Mouse (Mus musculus) embryonic stem cell, embryonic (primary cell): ENCODE measurements around the gene Fopnl.

Experiments used
- CTCF ChIA-PET, 4 experiments: fragments of 300-600 bp in 2 of 4; fragments of 350-600 bp in 2 of 4; sonication (Branson Sonifier 250); formaldehyde crosslinking; loops; one replicate each; lab custom pipeline; 2022; ENCODE audit warnings: inconsistent platforms in 2 of 4; lab: Charles Lee
- POLR2A ChIA-PET, 4 experiments: fragments of 300-600 bp in 2 of 4; fragments of 350-600 bp in 2 of 4; sonication (Branson Sonifier 250); formaldehyde crosslinking; loops; one replicate each; lab custom pipeline; 2022; ENCODE audit warnings: antibody characterized with exemption in 4 of 4, inconsistent platforms in 1 of 4; lab: Charles Lee

Gene Fopnl

DNA sequence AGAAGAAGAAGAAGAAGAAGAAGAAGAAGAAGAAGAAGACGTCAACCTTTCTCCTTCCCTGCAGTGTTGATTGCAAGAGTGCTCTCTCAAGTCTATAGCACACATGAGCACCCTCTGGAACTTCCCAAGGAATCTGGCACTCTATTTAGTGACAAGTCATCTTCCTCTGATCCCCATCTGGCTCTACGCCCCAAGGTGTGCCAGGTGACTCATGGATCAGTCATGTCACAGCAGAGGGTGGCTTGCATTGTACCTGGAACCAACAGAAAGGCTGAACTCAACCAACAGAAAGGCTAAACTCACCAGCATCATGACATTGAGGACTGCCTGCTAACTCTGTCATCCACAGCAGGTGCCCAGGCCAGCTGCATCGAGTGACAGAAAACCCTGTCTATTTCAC, 2.5 kb upstream of the Fopnl start:
- ChIA-PET CTCF (no interaction called here), POLR2A (interaction anchor here in 1 of 4 experiments (1.6 to 2.4 kb wide), 2 partner anchors 41 to 52 kb away, joined by 6 to 7 read pairs; partner anchors contain the start of gene Abcc1)

DNA sequence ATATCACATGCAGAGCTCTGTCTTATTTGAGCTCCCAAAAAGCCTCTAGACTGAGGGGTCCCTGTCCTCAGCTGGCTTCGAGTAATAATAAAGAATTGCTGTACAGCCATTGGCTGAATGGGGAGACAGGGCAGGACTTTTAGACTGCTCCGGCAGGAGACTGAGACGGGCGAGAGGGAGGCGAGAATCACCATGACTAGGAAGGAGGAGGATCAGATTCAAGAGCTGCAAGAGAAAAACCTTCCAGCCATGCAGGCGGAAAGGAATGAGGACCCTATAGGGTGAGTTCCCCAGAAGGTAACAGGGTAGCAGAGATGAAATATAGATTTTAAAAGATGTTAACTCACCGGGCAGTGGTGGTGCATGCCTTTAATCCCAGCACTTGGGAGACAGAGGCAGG, 4.3 kb downstream of the Fopnl start:
- ChIA-PET CTCF (interaction anchor here in 2 of 4 experiments (0.9 to 2.2 kb wide), 3 partner anchors 75 to 77 kb away, joined by 3 to 9 read pairs (median 4); no protein-coding TSS in a partner anchor), POLR2A (interaction anchor here in 2 of 4 experiments (0.5 to 1.4 kb wide), 3 partner anchors 8 to 1194 kb away, joined by 3 read pairs; no protein-coding TSS in a partner anchor)

DNA sequence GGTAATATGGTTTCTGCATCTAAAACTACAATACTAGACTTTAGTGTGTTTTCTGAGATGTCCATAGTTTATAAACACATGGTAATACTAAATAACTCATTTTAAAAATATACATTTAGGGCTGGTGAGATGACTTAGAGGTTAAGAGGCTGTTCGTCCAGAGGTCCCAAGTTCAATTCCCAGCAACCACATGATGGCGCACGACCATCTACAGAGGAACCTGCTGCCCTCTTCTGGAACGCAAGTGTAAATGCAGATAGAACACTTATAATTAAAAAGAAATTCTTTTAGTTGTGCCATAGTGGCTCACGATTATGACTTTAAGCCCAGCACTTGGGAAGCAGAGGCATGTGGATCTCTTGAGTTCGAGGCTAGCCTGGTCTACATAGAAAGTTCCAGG, 5.8 kb downstream of the Fopnl start:
- POLR2A ChIA-PET, result interaction anchor here in 1 of 4 experiments (0.6 kb wide), 1 partner anchor 72 kb away, joined by 3 read pairs; no protein-coding TSS in a partner anchor

DNA sequence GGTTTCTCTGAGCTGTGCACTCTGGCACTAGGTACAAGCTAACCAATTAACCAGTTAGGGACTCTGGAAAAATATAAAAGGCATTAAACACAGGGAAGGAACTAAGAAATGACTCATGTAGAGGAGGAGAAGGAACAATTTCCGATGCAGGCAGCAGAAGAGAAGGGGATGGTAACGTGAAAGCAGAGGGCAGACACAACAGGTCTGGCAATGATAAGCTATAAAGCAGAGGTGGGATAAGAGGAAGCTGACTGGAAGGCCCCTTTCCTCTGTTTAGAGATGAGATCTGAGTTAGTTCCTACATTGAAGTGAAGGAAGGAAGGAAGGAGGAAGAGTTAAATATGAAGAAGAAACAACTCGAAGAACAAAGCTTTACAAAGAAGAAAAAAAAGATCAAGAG, 7.4 kb downstream of the Fopnl start:
- CTCF ChIA-PET, result interaction anchor here in 3 of 4 experiments (1.0 to 2.1 kb wide), 3 partner anchors 17 to 73 kb away, joined by 3 to 6 read pairs (median 5); no protein-coding TSS in a partner anchor
- POLR2A ChIA-PET, result interaction anchor here in 2 of 4 experiments (1.2 to 2.3 kb wide), 3 partner anchors 8 to 16 kb away, joined by 3 to 10 read pairs (median 7); no protein-coding TSS in a partner anchor

More for the DNA sequence above, 5.8 kb downstream of the Fopnl start:
- CTCF ChIA-PET, result interaction anchor here in 1 of 4 experiments (1.7 kb wide), 1 partner anchor 19 kb away, joined by 4 read pairs; no protein-coding TSS in a partner anchor

DNA sequence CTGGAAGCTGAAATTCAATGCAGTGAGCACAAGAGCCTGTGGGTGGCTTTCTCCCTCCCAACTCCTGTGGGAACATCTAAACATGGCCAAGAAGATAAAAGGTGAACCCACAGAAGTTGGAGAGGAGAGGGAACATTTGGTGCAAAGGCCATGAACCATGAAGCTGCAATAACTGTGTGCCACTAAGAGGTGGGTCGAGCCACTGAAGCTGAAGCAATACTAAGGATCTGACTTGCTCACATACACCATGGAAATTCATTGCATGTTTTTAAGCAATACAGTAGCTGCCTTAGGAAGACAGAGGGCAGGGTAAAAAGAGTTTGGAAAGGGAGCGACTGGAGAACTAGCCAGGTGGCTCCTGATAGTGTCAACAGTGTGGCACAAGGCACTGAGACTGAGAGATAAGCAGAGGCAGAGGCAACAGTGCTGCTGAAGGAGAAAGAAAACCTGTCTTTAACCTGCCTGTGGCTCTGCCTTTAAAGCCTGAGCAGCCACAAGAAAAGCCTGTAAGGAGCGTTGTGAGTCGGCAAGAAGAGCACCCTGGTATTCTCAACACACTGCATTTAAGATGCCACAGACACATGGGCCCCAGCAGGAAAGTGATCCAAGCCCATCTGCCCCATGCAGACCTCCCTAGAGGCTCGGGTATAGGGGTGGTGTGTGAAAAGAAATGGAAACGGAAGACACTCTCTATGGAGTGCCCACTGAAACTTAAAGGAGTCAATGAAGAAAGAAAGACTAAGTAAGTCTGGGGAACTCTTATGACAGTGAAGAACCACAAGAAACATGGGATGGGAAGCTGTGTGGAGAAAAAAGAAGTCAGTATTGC, 8.7 kb downstream of the Fopnl start:
- POLR2A ChIA-PET, result interaction anchor here in 3 of 4 experiments (0.6 to 3.4 kb wide), 7 partner anchors 8 to 235 kb away, joined by 3 to 23 read pairs (median 5); partner anchors contain the start of gene Fopnl (in 3 of the 3)
- CTCF ChIA-PET, result interaction anchor here in 3 of 4 experiments (1.0 to 2.1 kb wide), 4 partner anchors 9 to 16 kb away, joined by 3 to 7 read pairs (median 4); no protein-coding TSS in a partner anchor

DNA sequence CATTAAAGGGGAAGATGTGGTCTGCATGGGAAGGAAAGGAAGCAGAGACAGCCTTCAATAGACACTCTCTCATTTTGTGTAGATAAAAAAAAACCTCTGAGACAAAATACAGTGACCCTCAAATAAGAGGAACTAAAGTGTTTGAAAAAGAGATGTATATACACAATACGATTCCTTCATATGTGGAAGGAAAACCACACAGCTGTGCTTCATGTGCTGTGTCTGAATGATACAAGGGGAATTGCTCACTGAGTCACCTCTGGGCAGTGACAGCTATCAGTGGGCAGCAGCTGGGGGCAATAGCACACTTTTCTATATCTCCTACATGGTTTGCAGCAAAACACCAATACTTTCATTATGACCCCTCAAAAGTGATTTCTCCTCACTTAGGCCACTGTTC, 9.8 kb downstream of the Fopnl start:
- CTCF ChIA-PET, result interaction anchor here in 2 of 4 experiments (1.0 to 1.6 kb wide), 3 partner anchors 10 to 16 kb away, joined by 3 to 7 read pairs (median 3); partner anchors contain the start of gene Myh11 (in 1 of the 2)
- POLR2A ChIA-PET, result interaction anchor here in 2 of 4 experiments (0.7 to 3.4 kb wide), 6 partner anchors 9 to 260 kb away, joined by 3 to 23 read pairs (median 5); partner anchors contain the start of gene Fopnl (in 1 of the 2)

DNA sequence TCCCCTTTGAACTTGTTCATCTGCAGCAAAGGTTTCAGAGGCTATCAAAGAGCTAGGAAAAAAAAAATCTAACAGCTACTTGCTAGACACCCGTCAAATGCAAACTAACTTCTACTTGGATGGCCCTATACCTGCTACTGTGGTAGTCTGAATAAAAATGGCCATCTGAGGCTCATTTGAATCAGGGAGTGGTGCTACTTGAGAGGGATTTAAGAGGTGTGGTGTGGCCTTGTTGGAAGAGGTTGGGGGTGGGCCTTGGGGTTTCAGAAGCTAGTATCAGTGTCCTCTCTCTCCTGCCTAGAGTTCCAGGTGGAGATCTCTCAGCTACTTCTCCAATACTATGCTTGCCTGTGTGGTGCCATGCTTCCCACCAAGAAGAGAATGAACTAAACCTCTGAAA, 10.8 kb downstream of the Fopnl start:
- ChIA-PET POLR2A (interaction anchor here (0.5 to 3.4 kb wide), 19 partner anchors 8 to 70 kb away, joined by 3 to 23 read pairs (median 4); partner anchors contain the start of gene Fopnl (in 3 of the 4)), CTCF (interaction anchor here in 3 of 4 experiments (0.6 to 1.6 kb wide), 5 partner anchors 9 to 69 kb away, joined by 3 to 7 read pairs (median 4); partner anchors contain the start of gene Myh11 (in 1 of the 3))

DNA sequence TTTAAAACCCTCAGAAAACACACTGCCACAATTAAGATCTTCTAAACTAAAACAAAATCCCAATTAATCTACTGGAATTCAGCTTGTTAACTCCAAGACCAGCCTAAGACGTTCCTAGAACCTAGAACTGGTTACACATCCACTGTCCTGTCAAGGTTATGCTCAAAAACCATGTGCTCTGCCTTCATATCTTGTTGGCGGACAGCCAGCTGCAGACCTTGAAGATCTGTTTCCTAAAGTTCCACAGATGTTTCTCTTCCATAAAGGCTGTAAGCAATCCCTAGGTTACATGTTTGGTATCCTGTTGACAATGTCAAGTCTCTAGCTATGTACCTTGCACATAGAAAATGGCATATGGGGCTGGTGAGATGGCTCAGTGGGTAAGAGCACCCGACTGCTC, 12.4 kb downstream of the Fopnl start:
- CTCF ChIA-PET, result interaction anchor here in 2 of 4 experiments (0.5 to 0.7 kb wide), 3 partner anchors 65 to 1097 kb away, joined by 3 to 5 read pairs (median 4); no protein-coding TSS in a partner anchor
- POLR2A ChIA-PET, result interaction anchor here in 2 of 4 experiments (0.7 to 1.7 kb wide), 6 partner anchors 8 to 1183 kb away, joined by 3 to 7 read pairs (median 4); partner anchors contain the start of gene Fopnl (in 1 of the 2)

DNA sequence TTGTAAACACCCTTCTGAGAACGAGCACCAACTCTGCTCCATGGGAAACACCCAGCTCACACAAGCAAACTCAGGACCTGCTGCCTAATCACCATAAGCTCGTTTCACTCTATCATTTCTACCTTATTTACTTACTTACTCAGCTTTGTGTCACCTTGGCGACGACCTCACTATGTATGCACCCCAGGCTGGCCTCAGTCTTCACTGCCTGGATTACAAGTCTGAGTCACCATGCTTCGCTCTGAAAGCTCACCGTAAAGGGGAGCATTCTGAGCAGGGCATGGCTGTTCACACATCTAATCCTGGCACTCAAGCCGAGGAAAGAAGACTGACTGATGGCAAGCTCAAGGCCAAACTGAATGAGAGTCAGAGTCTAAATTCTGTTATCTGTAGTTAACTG, 13.5 kb downstream of the Fopnl start:
- CTCF ChIA-PET, result interaction anchor here in 1 of 4 experiments (1.3 kb wide), 1 partner anchor 11 kb away, joined by 4 read pairs; no protein-coding TSS in a partner anchor

DNA sequence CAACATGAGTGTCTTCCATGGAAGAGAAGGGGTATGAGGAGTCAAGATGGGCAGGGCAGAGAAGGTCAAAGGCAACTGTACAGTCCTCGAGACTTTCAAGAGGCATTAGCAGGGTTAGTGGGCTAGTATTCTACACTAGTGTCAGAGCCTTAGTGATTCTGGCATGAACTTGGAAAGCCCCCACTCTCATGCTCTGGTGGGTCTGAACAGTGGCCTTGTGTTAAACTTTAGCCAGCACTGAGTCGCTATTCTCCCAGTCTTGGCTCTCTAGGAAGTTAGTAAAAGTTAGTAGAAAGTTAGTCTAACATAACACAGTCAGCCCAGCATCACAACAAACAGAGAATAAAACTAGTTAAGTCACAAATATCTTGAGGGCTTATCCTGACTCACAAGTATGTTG, 14.1 kb downstream of the Fopnl start:
- POLR2A ChIA-PET, result interaction anchor here in 2 of 4 experiments (1.0 to 1.7 kb wide), 6 partner anchors 9 to 159 kb away, joined by 3 to 6 read pairs (median 4); partner anchors contain the start of gene Fopnl (in 2 of the 2)
- CTCF ChIA-PET, result interaction anchor here in 1 of 4 experiments (1.3 kb wide), 1 partner anchor 10 kb away, joined by 4 read pairs; no protein-coding TSS in a partner anchor

More for the DNA sequence above, 13.5 kb downstream of the Fopnl start:
- POLR2A ChIA-PET, result interaction anchor here in 3 of 4 experiments (0.6 to 1.7 kb wide), 9 partner anchors 10 to 134 kb away, joined by 3 to 12 read pairs (median 4); partner anchors contain the start of genes Fopnl (in 2 of the 3) and Abcc1 (in 1 of the 3)

DNA sequence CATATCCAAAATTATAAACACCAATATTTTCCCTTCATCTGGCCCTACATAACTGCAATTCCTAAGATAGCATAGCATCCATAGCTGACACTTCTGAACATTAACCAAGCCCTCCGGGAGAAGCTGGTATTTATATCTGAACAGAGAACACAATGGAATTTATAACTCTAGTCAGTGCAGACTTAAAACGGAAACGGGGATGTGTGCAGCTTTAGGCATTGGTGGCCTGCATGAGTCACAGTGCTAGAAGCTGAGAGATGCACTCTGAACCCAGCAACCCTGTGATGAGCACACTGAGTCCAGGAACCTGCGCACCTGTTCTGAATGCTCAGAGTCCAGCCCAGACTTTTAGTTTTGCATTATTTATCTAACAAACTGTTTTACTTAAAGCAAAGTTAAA, 18.7 kb downstream of the Fopnl start:
- CTCF ChIA-PET, result interaction anchor here in 1 of 4 experiments (2.3 kb wide), 1 partner anchor 8 kb away, joined by 5 read pairs; no protein-coding TSS in a partner anchor
- POLR2A ChIA-PET, result interaction anchor here in 2 of 4 experiments (0.6 to 3.6 kb wide), 7 partner anchors 10 to 72 kb away, joined by 3 to 10 read pairs (median 3); partner anchors contain the start of gene Fopnl (in 2 of the 2)

DNA sequence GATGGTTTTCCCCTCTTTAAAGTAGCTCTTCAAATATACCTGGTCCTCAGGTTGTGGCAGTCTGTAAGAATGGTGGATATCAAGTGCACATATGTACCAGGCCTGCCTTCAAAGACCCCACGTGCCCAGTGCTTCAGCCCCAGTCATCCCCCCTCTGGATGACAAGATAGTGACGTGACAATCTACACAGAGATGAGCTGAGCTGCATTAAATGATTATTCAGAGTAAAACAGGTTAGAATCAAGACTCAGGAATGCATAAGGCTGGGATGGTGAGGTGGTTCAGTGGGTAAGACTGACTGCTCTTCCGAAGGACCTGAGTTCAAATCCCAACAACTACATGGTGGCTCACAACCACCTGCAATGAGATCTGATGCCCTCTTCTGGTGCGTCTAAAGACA, 19.5 kb downstream of the Fopnl start:
- ChIA-PET CTCF (interaction anchor here in 2 of 4 experiments (0.6 to 2.3 kb wide), 4 partner anchors 8 to 147 kb away, joined by 3 to 5 read pairs (median 4); no protein-coding TSS in a partner anchor), POLR2A (interaction anchor here in 3 of 4 experiments (1.1 to 3.6 kb wide), 9 partner anchors 8 to 68 kb away, joined by 3 to 10 read pairs (median 3); partner anchors contain the start of gene Fopnl (in 2 of the 3))

DNA sequence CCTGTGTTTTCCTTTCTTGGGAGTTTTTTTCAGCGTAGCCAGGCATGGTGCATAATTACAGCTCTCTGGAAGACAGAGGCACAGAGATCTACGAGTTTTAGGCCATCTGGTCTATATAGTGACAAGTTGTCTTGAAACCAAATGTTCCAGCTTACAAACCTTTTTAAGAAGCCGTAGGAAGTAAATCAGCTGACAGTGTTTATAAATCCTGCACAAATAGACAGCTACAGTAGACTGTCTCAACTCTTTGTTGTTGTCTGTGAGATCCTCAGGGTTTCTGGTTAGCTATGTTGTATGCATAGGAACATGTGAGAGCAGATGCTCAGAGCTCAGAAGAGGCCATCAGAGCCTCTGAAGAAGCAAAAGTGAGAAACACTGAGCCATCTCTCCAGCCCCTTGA, 20.1 kb downstream of the Fopnl start:
- ChIA-PET POLR2A (interaction anchor here in 2 of 4 experiments (1.2 to 3.6 kb wide), 6 partner anchors 9 to 69 kb away, joined by 3 to 10 read pairs (median 4); no protein-coding TSS in a partner anchor), CTCF (interaction anchor here in 3 of 4 experiments (0.6 to 2.3 kb wide), 5 partner anchors 9 to 146 kb away, joined by 3 to 5 read pairs (median 4); no protein-coding TSS in a partner anchor)

DNA sequence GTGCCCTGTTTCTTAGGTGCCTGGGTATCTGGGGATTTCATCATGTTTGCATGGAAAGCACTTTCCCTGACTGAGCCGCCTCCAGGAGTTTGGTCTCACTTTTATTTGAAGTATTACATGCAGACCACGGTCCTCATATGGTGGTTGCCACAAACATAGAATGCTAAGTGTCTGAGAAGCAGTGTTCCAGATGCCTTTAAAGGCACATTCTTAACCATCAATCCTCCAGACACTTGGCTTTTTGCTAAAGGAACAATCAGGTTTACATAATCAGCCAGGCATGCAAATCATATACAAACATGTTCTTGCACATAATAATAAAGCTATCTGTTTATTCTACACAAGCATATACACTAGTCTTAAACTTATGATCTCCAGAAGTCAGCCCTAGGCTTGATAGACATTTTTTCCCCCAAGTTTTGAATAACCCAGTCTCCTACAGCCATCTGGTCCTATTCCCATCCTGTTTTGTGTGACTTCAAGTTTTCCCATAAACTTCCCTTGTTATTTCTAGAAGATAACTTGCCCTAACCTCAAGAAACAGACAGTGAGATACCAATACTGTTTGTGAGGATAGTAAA, 20.6 kb downstream of the Fopnl start:
- POLR2A ChIA-PET, result interaction anchor here in 2 of 4 experiments (1.2 to 3.6 kb wide), 5 partner anchors 9 to 69 kb away, joined by 3 to 10 read pairs (median 6); no protein-coding TSS in a partner anchor
- CTCF ChIA-PET, result interaction anchor here in 3 of 4 experiments (0.6 to 2.3 kb wide), 4 partner anchors 10 to 59 kb away, joined by 3 to 5 read pairs (median 4); no protein-coding TSS in a partner anchor

DNA sequence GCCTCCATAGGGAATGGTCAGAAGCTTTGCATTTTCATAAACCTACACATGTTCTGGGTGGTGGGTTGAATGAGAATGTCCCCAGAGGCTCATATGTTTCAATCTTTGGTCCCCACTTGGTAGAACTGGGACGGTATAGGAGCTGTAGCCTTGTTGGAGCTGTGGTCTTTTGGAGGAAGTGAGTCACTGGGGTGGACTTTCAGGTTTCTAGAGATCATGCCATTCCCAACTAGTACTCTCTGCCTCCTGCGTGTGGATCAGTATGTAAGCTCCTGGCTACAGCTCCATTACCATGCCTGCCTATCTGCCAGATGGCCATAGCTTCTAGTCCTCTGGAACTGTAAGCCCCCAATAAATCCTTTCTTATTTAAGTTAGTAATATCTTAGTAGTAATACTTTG, 21.9 kb downstream of the Fopnl start:
- CTCF ChIA-PET, result interaction anchor here in 1 of 4 experiments (0.6 kb wide), 1 partner anchor 490 kb away, joined by 3 read pairs; no protein-coding TSS in a partner anchor
- POLR2A ChIA-PET, result interaction anchor here in 2 of 4 experiments (0.7 to 3.6 kb wide), 5 partner anchors 10 to 80 kb away, joined by 3 to 10 read pairs (median 7); no protein-coding TSS in a partner anchor
